Mouse (Mus musculus): ENCODE measurements around the gene Tox4.

Tox4 gene

GRCm38 (mm10) chr14:52313931-52314807 is 35.2 kb downstream of the Tox4 start:
- DNase-seq = no peak

- DNase-seq = no peak
Measured at GRCm38 (mm10) chr14:52314808-52315150, 35.8 kb downstream of the Tox4 start.

- DNase-seq = no peak
Measured at GRCm38 (mm10) chr14:52315283-52315780, 36.4 kb downstream of the Tox4 start.

DNA sequence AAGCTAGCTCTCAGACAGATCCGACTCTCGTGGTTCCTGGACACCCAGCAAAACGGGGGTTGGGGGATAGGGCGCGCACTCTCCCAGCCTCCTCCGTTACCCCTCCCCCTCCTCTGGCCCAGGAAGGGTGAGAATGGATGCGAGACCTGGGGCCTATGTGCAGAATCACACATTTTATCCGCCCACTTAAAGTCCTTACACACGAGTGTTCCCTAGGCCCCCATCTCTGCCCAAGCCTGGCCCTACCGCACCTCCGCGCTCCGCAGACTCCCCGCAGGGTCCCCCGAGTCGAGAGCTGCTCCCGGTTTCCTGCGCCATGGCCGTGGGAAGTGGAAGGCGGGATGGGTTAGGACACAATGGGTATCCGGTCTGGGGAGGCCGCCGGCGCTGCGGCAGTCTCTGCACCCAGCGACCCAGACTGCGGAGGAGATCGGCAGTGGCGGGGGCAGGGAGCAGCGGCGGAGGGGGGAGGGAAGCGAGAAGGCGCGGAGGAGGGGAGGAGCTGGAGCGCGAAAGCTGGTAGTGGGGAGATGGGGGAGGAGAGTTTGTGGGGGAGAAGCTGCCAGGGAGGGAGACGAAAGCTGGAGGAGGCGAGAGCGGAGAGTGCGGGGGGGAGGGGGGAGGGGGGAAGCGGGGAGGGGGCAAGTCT is 37.0 kb downstream of the Tox4 start:
- peak; percentile 89 for DNase-seq

- peak; percentile 74 for DNase-seq
Measured at GRCm38 (mm10) chr14:52316441-52317225, 37.7 kb downstream of the Tox4 start.

- DNase-seq = no peak
Measured at GRCm38 (mm10) chr14:52319361-52319760, 40.4 kb downstream of the Tox4 start.

DNA sequence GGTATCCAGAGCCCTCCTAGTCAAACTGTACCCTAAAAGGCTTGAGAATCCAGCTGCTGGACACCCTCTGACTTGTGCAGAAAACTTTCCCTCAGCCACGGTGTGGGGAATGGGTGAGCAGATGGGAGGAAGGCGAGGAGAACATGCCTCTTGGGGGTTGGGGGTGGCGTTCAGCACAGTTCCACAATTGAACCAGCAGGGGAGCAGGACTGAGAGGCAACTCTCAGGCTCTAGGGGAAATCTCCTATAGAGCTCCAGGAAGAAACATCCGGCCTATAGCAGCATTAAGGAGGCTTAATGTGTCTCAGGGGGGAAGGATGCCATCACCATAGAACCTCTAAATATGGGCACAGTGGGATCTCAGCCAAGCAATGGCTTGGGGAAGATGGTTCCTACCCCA is 46.9 kb downstream of the Tox4 start:
- peak; percentile 61 for DNase-seq

- peak; percentile 56 for DNase-seq
Measured at GRCm38 (mm10) chr14:52327375-52327901, 48.5 kb downstream of the Tox4 start.

- peak; percentile 22 for DNase-seq
Measured at GRCm38 (mm10) chr14:52327910-52328812, 49.2 kb downstream of the Tox4 start, which contains the start of gene Sall2. Sall2 (minus strand) TSS chr14:52328762.

- DNase-seq = peak; percentile 19
Measured at GRCm38 (mm10) chr14:52331069-52331750, 52.3 kb downstream of the Tox4 start.

DNA sequence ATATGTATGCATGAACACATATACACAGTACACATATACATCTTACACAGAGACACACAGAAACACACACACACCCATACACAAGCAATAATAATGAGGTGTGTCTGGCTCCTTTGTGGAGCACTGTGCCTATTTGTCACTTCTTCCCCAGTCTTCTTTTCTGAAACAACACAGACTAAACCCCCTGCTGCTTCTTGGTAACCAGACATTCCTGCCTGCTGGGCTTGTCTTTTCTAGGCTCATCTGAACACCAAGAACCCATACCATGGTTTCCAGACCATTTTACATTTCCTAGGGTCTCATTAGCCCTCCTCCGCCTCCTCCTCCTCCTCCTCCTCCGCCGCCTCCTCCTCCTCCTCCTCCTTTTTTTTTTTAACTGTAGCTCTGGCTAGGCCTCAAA is 53.2 kb downstream of the Tox4 start:
- no peak for DNase-seq

DNA sequence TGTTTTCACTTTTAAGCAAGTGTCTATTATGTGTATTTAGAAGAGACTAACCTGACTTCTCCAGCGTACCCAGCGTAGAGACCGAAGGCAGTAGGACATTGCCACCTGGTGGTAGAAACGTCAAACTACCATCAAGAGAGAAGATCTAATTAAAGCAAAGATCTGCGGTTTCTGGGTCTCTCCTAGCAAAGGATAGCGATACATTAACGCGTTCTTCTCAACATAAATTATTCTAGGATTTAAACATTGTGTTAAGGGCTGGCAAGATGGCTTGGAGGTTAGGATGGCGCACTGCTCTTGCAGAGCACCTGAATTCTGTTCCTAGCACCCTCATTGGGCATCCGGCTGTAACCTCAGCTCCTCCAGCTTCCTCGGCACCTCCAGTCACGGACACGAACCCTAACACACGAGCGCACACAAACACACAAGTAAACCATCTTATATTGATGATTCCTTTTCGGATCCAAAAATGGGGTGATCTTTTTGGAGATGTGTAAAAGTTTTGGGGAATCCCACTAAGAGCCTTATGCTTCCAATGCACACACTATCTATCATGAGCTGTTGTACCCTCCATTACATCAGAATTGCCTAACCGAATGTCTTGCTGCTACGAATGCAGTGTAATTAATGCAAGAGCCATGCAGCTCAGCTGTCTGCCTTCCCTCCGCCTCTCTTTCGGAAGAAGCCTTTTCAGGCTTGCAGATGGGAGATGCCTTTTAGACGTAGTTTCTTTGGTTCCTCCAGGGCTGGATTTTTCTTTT is 60.0 kb downstream of the Tox4 start:
- peak; percentile 86 for DNase-seq

DNA sequence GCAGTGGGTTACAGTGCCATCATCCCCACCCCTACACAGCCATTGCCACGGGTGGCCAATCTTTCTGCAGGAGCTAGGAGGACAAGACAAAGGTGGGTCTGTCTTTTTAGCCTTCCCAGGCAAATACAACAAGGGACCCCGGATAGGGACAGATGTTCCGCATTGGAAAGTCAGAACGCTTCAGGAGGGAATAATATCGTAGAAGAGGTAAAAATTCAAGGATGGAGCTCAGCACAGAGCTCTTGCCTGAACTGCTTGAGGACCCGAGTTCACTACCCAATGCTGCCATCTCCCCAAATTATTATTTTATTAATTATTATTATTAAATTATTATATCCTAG is 60.5 kb downstream of the Tox4 start:
- DNase-seq = no peak

Measured in retina, postnatal 1 day (tissue).